Mouse (Mus musculus) thymus, adult 2 months (tissue): ENCODE measurements at regions not wholly inside any gene's neighbourhood (a gene's known extent, or its start where the extent isn't known, plus 50 kb on each side); places are given as distances from the start of the nearest gene placed in this dataset.

Source experiments
- CTCF ChIP-seq: fragments of 200-500 bp; IDR thresholded peaks from 2 replicates; pipeline ENCODE4 v1.5.1; 2012; ENCODE audit warnings: mild to moderate bottlenecking, control low read depth, low read length, moderate library complexity, borderline replicate concordance; ENCODE audit not compliant: control insufficient read depth, poor library complexity, insufficient read depth; ENCODE audit errors: extremely low read depth
- POLR2A ChIP-seq: fragments of 200-500 bp; IDR thresholded peaks from 2 replicates; pipeline ENCODE4 v1.6.1; 2012; ENCODE audit warnings: mild to moderate bottlenecking, low read length, control low read depth, moderate library complexity; ENCODE audit not compliant: control insufficient read depth, poor library complexity, insufficient read depth; ENCODE audit errors: extremely low read depth

- TF ChIP-seq POLR2A (no peak), CTCF (no peak)
Observed at GRCm38 (mm10) chr6:4398599-4398980, 106.0 kb upstream of the Col1a2 start.
